Mouse (Mus musculus) heart, embryonic 16.5 days (tissue): ENCODE data around the gene Mcur1. TPM values are rescaled to one million over a fixed set of nuclear protein-coding genes. Genes with fewer than 3 reads are reported as not detected.
A peak's percentile ranks its signal among the peaks of the same experiment; 100 is the strongest.

Source experiments
- ATAC-seq: fragments of 200-750 bp; cut with Nextera tagmentation; replicated peaks from 2 replicates; pipeline ENCODE4 v1.8.0; 2017; ENCODE audit warnings: moderate number of reproducible peaks; ENCODE audit not compliant: insufficient read depth, low FRiP score; ENCODE audit errors: extremely low read depth
- H3K27ac ChIP-seq: fragments of 300-500 bp; sonication (generic); 2 replicates; pipeline ENCODE4 v1.5.1; 2014; ENCODE audit warnings: mild to moderate bottlenecking, low read length, control low read depth, moderate library complexity
- H3K27me3 ChIP-seq: fragments of 300-500 bp; sonication (generic); 2 replicates; pipeline ENCODE4 v1.6.1; 2014; ENCODE audit warnings: low read length, mixed read lengths; ENCODE audit not compliant: control insufficient read depth, insufficient read depth
- H3K36me3 ChIP-seq: fragments of 300-500 bp; sonication (generic); 2 replicates; pipeline ENCODE4 v1.6.1; 2014; ENCODE audit not compliant: control insufficient read depth, insufficient read depth
- H3K4me1 ChIP-seq: fragments of 300-500 bp; sonication (generic); 2 replicates; pipeline ENCODE4 v1.6.1; 2014; ENCODE audit warnings: low read length, mixed read lengths; ENCODE audit not compliant: control insufficient read depth, insufficient read depth
- H3K4me2 ChIP-seq: fragments of 300-500 bp; sonication (generic); 2 replicates; pipeline ENCODE4 v1.6.1; 2014; ENCODE audit warnings: low read depth, mild to moderate bottlenecking, control low read depth, low read length
- H3K4me3 ChIP-seq: fragments of 300-500 bp; sonication (generic); 2 replicates; pipeline ENCODE4 v1.5.1; 2014; ENCODE audit warnings: mild to moderate bottlenecking, control low read depth, low read length
- H3K9ac ChIP-seq: fragments of 300-500 bp; sonication (generic); 2 replicates; pipeline ENCODE4 v1.6.1; 2014; ENCODE audit warnings: low read length, control low read depth
- H3K9me3 ChIP-seq: fragments of 300-500 bp; sonication (generic); replicated peaks from 2 replicates; pipeline ENCODE4 v1.6.1; 2016; ENCODE audit warnings: low read length; ENCODE audit not compliant: control insufficient read depth
- WGBS: fragments of 180-500 bp; shearing (Covaris S2); extraction: QIAGEN DNeasy Blood & Tissue Kit; methylation state at CpG from one replicate; pipeline ENCODE4 v1.1.7; 2014; 5-methylcytosine and 5-hydroxymethylcytosine counted together
- polyA plus RNA-seq: library from polyadenylated mRNA; unstranded; fragments of >200 nt; fragmentation: Nextera tagmentation; extraction: Ambion mirVana; gene quantifications from 2 replicates; pipeline ENCODE4 v1.2.1, GENCODE M21; 2015

Gene Mcur1
- polyA plus RNA-seq, 1 experiment from 2014 or later: 14.7 TPM

GRCm38 (mm10) chr13:43524491-43525362 is 35.3 kb downstream of the Mcur1 start:
- Histone ChIP-seq H3K27me3 (no peaks in the 10 kb centered on the region), H3K36me3 (no peaks in the 10 kb centered on the region), H3K4me1 (peaks cover 37% of the 10 kb centered on the region), H3K27ac (peak overlapping the region; percentile 73), H3K9ac (no peak overlapping the region), H3K9me3 (0 out of 2 replicates have a peak, but pooled peaks cover 5% of the 10 kb centered on the region), H3K4me2 (peak overlapping the region; percentile 7; the same call in 1 of the 2 replicates), H3K4me3 (no peak overlapping the region)
- WGBS: 38% methylated on average over 16 of the region's 16 CpGs
- peak; percentile 63; the same call in 1 of the 2 replicates for ATAC-seq

- peaks cover 37% of the 10 kb centered on the region for H3K4me1 ChIP-seq
- no peak overlapping the region for H3K4me3 ChIP-seq
- no peaks in the 10 kb centered on the region for H3K27me3 ChIP-seq
- no peak overlapping the region for H3K4me2 ChIP-seq
- H3K9ac ChIP-seq: no peak overlapping the region
- no peaks in the 10 kb centered on the region for H3K36me3 ChIP-seq
- H3K27ac ChIP-seq: peak overlapping the region; percentile 73
- no peak for ATAC-seq
- 44% methylated on average over 7 of the region's 7 CpGs for whole genome bisulfite sequencing
- 0 out of 2 replicates have a peak, but pooled peaks cover 5% of the 10 kb centered on the region for H3K9me3 ChIP-seq
Observed at GRCm38 (mm10) chr13:43523906-43524480, 36.0 kb downstream of the Mcur1 start.

DNA sequence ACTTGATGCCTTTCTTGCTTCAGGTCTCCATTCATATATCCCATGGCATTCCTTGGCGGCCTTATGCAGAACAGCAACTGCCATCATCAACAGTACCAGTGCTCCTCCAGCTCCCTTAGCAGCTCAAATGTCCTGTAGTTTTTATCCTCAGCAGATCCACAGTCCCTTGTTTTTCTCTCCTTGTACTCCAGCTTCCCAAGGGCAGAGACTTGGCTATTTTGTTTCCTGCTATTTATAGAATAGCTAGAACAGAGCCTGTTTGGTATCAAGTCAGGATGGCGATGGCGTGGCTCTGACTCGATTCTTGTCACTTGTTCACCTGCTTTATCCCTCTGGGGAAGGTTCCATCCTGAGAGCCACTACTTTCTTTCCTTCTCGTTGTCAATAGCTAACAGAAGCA is 38.1 kb downstream of the Mcur1 start:
- H3K27ac ChIP-seq: peak overlapping the region; percentile 85
- WGBS: 48% methylated on average over 5 of the region's 5 CpGs

GRCm38 (mm10) chr13:43519251-43519650 is 40.7 kb downstream of the Mcur1 start:
- WGBS: 78% methylated on average over 6 of the region's 6 CpGs
- Histone ChIP-seq H3K27ac (no peak overlapping the region), H3K9ac (no peak overlapping the region), H3K4me1 (peaks cover 17% of the 10 kb centered on the region), H3K27me3 (no peaks in the 10 kb centered on the region), H3K36me3 (no peaks in the 10 kb centered on the region), H3K4me3 (no peak overlapping the region), H3K4me2 (no peak overlapping the region), H3K9me3 (peaks cover 10% of the 10 kb centered on the region; the same call in 1 of the 2 replicates)
- ATAC-seq: no peak

More for the DNA sequence above, 38.1 kb downstream of the Mcur1 start:
- H3K9ac ChIP-seq: no peak overlapping the region
- H3K27me3 ChIP-seq: no peaks in the 10 kb centered on the region
- H3K9me3 ChIP-seq: 0 out of 2 replicates have a peak, but pooled peaks cover 6% of the 10 kb centered on the region
- H3K36me3 ChIP-seq: no peaks in the 10 kb centered on the region
- no peak overlapping the region for H3K4me3 ChIP-seq
- ATAC-seq: no peak
- H3K4me2 ChIP-seq: no peak overlapping the region; the same call in 1 of the 2 replicates
- H3K4me1 ChIP-seq: peaks cover 37% of the 10 kb centered on the region

DNA sequence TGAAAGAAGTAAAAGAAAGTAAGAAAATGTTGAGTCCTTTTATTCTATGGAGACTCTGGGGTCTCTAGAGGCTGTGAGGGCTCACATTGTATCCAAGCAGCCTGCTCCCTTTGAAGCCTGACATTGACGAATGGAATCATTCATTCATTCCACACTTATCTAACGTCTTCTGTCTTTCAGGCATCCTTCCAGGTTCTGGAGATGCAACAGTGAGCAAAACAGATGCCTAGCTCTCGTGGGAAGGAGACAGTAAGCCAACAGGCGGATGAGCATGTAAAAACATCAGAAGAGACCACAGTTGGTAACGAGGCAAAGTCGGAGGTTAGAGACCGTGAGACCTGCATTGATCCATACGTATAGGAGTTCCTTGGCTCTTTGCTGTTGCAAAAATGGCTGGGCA is 42.6 kb downstream of the Mcur1 start:
- Histone ChIP-seq H3K9ac (no peak overlapping the region), H3K27me3 (no peaks in the 10 kb centered on the region), H3K9me3 (peaks cover 5% of the 10 kb centered on the region; the same call in 1 of the 2 replicates), H3K36me3 (no peaks in the 10 kb centered on the region), H3K27ac (no peak overlapping the region), H3K4me1 (peaks cover 10% of the 10 kb centered on the region), H3K4me3 (no peak overlapping the region), H3K4me2 (no peak overlapping the region)
- WGBS: 61% methylated on average over 8 of the region's 8 CpGs
- ATAC-seq: no peak

- ATAC-seq: no peak
- H3K27me3 ChIP-seq: no peaks in the 10 kb centered on the region
- peaks cover 6% of the 10 kb centered on the region for H3K4me1 ChIP-seq
- H3K27ac ChIP-seq: no peak overlapping the region
- WGBS: 46% methylated on average over 6 of the region's 6 CpGs
- H3K36me3 ChIP-seq: no peaks in the 10 kb centered on the region
- H3K4me2 ChIP-seq: no peak overlapping the region
- no peak overlapping the region for H3K4me3 ChIP-seq
- H3K9me3 ChIP-seq: peaks cover 5% of the 10 kb centered on the region; the same call in 1 of the 2 replicates
- H3K9ac ChIP-seq: no peak overlapping the region
Observed at GRCm38 (mm10) chr13:43516931-43517330, 43.1 kb downstream of the Mcur1 start.

DNA sequence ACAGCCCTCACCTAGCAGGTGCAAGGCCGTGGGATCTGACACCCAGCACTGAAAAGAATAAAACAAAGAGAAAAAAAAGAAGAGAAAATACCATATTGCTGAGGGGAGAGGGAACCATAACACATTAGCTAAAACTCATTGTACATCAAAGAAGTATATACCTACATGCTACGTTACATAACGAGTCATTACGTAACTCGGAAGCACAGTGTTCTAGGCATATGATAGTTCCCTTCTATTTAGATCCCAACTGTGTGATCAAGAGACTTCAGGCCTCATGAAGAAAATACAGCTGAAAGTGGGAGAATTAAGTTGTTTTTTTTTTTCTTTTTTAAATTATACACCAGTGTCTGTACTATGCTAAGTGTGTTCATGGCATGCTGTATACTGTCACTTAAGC is 43.9 kb downstream of the Mcur1 start:
- no peaks in the 10 kb centered on the region for H3K4me1 ChIP-seq
- H3K9ac ChIP-seq: no peak overlapping the region
- no peak for ATAC-seq
- peaks cover 5% of the 10 kb centered on the region; the same call in 1 of the 2 replicates for H3K9me3 ChIP-seq
- WGBS: 92% methylated on average over 5 of the region's 5 CpGs
- H3K27ac ChIP-seq: no peak overlapping the region
- H3K36me3 ChIP-seq: no peaks in the 10 kb centered on the region
- no peak overlapping the region for H3K4me2 ChIP-seq
- no peak overlapping the region for H3K4me3 ChIP-seq
- no peaks in the 10 kb centered on the region for H3K27me3 ChIP-seq

DNA sequence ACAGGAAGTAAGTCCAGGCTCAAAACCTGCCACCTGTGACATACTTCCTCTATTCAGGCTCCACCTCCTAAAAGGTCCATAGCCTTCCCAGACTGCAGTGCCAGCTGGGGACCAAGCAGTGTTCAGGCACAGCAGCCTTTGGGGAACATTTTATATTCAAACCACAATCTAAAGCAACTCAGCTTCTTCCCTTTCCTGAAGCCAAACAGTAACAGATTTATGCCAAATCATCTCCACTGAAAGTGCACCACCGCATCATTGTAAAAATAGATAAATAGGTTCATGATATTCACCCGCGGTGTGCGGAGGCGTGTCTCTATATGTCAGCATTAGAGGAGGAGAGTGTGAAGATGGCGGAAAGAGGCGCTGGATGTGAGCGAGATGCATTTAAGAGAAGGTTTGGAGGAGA is 45.0 kb downstream of the Mcur1 start:
- H3K4me2 ChIP-seq: no peak overlapping the region
- H3K4me1 ChIP-seq: no peaks in the 10 kb centered on the region
- ATAC-seq: no peak
- WGBS: 66% methylated on average over 8 of the region's 8 CpGs
- no peak overlapping the region for H3K4me3 ChIP-seq
- H3K9me3 ChIP-seq: peaks cover 5% of the 10 kb centered on the region; the same call in 1 of the 2 replicates
- H3K9ac ChIP-seq: no peak overlapping the region
- H3K36me3 ChIP-seq: no peaks in the 10 kb centered on the region
- H3K27ac ChIP-seq: no peak overlapping the region
- H3K27me3 ChIP-seq: no peaks in the 10 kb centered on the region

DNA sequence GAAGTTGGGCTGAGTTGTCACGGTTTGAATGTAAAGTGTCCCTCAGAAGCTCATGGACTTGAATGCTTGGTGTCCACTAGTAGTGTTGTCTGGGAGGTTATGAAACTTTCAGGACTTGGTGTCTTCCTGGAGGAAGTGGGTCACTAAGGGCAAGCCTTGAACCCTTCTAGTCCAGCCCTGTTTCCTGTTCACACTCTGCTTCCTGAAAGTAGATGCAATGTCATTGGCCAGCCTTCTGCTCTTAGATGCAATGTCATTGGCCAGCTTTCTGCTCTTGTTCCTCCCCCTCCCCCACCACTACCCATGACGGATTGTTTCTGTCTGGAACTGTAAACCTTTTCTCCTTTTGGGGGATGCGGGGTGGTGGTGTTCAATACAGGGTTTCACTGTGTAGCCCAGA is 47.3 kb downstream of the Mcur1 start:
- Histone ChIP-seq H3K27ac (no peak overlapping the region), H3K9me3 (peaks cover 5% of the 10 kb centered on the region; the same call in 1 of the 2 replicates), H3K4me1 (no peaks in the 10 kb centered on the region), H3K36me3 (no peaks in the 10 kb centered on the region), H3K4me2 (no peak overlapping the region), H3K27me3 (no peaks in the 10 kb centered on the region), H3K4me3 (no peak overlapping the region), H3K9ac (no peak overlapping the region)
- ATAC-seq: no peak
- WGBS: 85% methylated on average over 3 of the region's 3 CpGs
